In genomic region chr7:123642596-123642995, GRCm38 (mm10) we compare ENCODE assay signal across 22 mouse cellular contexts.
DNase-seq lines count a peak whose midpoint lies in the region; ATAC-seq and TF ChIP-seq lines count a peak whose summit lies in the region.
"Had no signal": no experiment of that assay in that cellular context is flagged by ENCODE, and none has a peak within 500 bp of the region (broad histone marks: within the 10 kb centered on the region; RNA-seq: fewer than 3 reads in every experiment).

No protein-coding gene starts in this region.

- no peak overlapping the region for H3K4me2 ChIP-seq in forebrain, embryonic 11.5 days (ENCODE audit: low read depth, low read length, severe bottlenecking)
- H3K4me2 ChIP-seq in forebrain, embryonic 16.5 days (ENCODE audit: low read length) = no peak overlapping the region
- no peak overlapping the region for H3K4me2 ChIP-seq in liver, embryonic 11.5 days
- H3K4me2 ChIP-seq: embryonic facial prominence, embryonic 15.5 days; heart, embryonic 12.5 days; hindbrain, embryonic 13.5 days; limb, embryonic 13.5 days; lung, embryonic 14.5 days; neural tube, embryonic 12.5 days had no signal

- no peak for TF ChIP-seq CTCF in liver, adult 2 months (IDR thresholded peaks at IDR 0.05; ENCODE audit: low read depth, low read length)

- no peaks in the 10 kb centered on the region for H3K36me3 ChIP-seq in forebrain, embryonic 11.5 days (ENCODE audit: control insufficient read depth, insufficient read depth, low read length)
- H3K36me3 ChIP-seq in forebrain, embryonic 16.5 days (ENCODE audit: control insufficient read depth, insufficient read depth) = no peaks in the 10 kb centered on the region
- H3K36me3 ChIP-seq in liver, adult 2 months (ENCODE audit: control insufficient read depth, insufficient read depth, low read length) = no peaks in the 10 kb centered on the region
- no peaks in the 10 kb centered on the region for H3K36me3 ChIP-seq in liver, embryonic 11.5 days (ENCODE audit: control insufficient read depth, insufficient read depth, low read length)
- H3K36me3 ChIP-seq: embryonic facial prominence, embryonic 15.5 days; heart, embryonic 12.5 days; hindbrain, embryonic 13.5 days; limb, embryonic 13.5 days; neural tube, embryonic 12.5 days had no signal

- no peak overlapping the region for H3K27ac ChIP-seq in forebrain, embryonic 11.5 days (ENCODE audit: low read depth, low read length)
- H3K27ac ChIP-seq in forebrain, embryonic 16.5 days (ENCODE audit: low read length) = no peak overlapping the region
- H3K27ac ChIP-seq in liver, adult 2 months (replicated peaks; ENCODE audit: insufficient read depth, low read depth, low read length) = no peak overlapping the region
- no peak overlapping the region for H3K27ac ChIP-seq in liver, embryonic 11.5 days (ENCODE audit: low read depth, low read length)
- H3K27ac ChIP-seq: embryonic facial prominence, embryonic 15.5 days; hindbrain, embryonic 13.5 days; limb, embryonic 13.5 days; liver, embryonic 14.5 days; neural tube, embryonic 12.5 days had no signal

- no peaks in the 10 kb centered on the region for H3K27me3 ChIP-seq in forebrain, embryonic 11.5 days (ENCODE audit: control insufficient read depth, insufficient read depth, low read length)
- H3K27me3 ChIP-seq in forebrain, embryonic 16.5 days (replicated peaks; ENCODE audit: control insufficient read depth, insufficient read depth, low read length) = no peaks in the 10 kb centered on the region
- H3K27me3 ChIP-seq in liver, adult 2 months (ENCODE audit: control insufficient read depth, insufficient read depth, low read length) = no peaks in the 10 kb centered on the region
- H3K27me3 ChIP-seq in liver, embryonic 11.5 days (replicated peaks; ENCODE audit: control insufficient read depth, insufficient read depth, low read length) = no peaks in the 10 kb centered on the region
- H3K27me3 ChIP-seq: embryonic facial prominence, embryonic 15.5 days; heart, embryonic 12.5 days; hindbrain, embryonic 13.5 days; limb, embryonic 13.5 days; megakaryocyte, embryonic 14.5 days; neural tube, embryonic 12.5 days had no signal

- TF ChIP-seq POLR2A in liver, adult 2 months (IDR thresholded peaks at IDR 0.05; ENCODE audit: extremely low read depth, insufficient read depth, low read length) = no peak

- no peak overlapping the region for H3K9ac ChIP-seq in forebrain, embryonic 11.5 days (ENCODE audit: low read length)
- no peak overlapping the region for H3K9ac ChIP-seq in forebrain, embryonic 16.5 days (replicated peaks; ENCODE audit: low read depth, low read length)
- no peak overlapping the region for H3K9ac ChIP-seq in liver, adult 2 months (ENCODE audit: low read depth, low read length)
- no peak overlapping the region for H3K9ac ChIP-seq in liver, embryonic 11.5 days (ENCODE audit: low read depth, low read length)
- H3K9ac ChIP-seq: embryonic facial prominence, embryonic 15.5 days; heart, embryonic 12.5 days; hindbrain, embryonic 13.5 days; limb, embryonic 13.5 days; liver, embryonic 14.5 days; lung, embryonic 14.5 days; neural tube, embryonic 12.5 days had no signal

- H3K79me2 ChIP-seq in liver, adult 2 months (ENCODE audit: control insufficient read depth, insufficient read depth, low read length) = no peaks in the 10 kb centered on the region

- no peak for DNase-seq in forebrain, embryonic 11.5 days (ENCODE audit: low spot score)
- DNase-seq in liver, adult 2 months (ENCODE audit: extremely low read depth, low read depth, low spot score) = peak; percentile 7
- DNase-seq in liver, embryonic 11.5 days (ENCODE audit: low spot score) = no peak
- DNase-seq in ES-CJ7 (ENCODE audit: low read depth, low spot score) = peak; percentile 41
- DNase-seq in ZHBTc4 (ENCODE audit: low read depth, low spot score) = peak; percentile 28
- DNase-seq in urinary bladder, postnatal 36 days (ENCODE audit: low spot score in 2 of 2) = no peak
- DNase-seq: adrenal gland, postnatal 14 days; cerebellum, adult 9-10 months; gastrocnemius, postnatal 25 days; heart, adult 18-20 months; heart, postnatal 10 days; layer of hippocampus, postnatal 36 days; lung, embryonic 14.5 days had no signal

- H3K4me3 ChIP-seq in forebrain, embryonic 11.5 days (ENCODE audit: low read depth, low read length) = no peak overlapping the region
- H3K4me3 ChIP-seq in forebrain, embryonic 16.5 days (replicated peaks; ENCODE audit: low read length) = no peak overlapping the region
- H3K4me3 ChIP-seq in liver, adult 2 months (ENCODE audit: insufficient read depth, low read depth, low read length) = no peak overlapping the region
- H3K4me3 ChIP-seq in liver, embryonic 11.5 days (ENCODE audit: low read depth, low read length) = no peak overlapping the region
- H3K4me3 ChIP-seq: embryonic facial prominence, embryonic 15.5 days; heart, embryonic 12.5 days; hindbrain, embryonic 13.5 days; limb, embryonic 13.5 days; megakaryocyte, embryonic 14.5 days; neural tube, embryonic 12.5 days had no signal

- 45% methylated on average over 4 of the region's 4 CpGs for WGBS in forebrain, embryonic 11.5 days
- 38% methylated on average over 4 of the region's 4 CpGs for WGBS in forebrain, embryonic 16.5 days
- 42% methylated on average over 4 of the region's 4 CpGs for WGBS in liver, adult 2 months
- WGBS in liver, embryonic 11.5 days = 51% methylated on average over 4 of the region's 4 CpGs

- peak; percentile 42 for ATAC-seq in forebrain, embryonic 11.5 days (replicated peaks; ENCODE audit: low FRiP score)
- ATAC-seq in forebrain, embryonic 16.5 days = no peak
- ATAC-seq in liver, embryonic 11.5 days (replicated peaks; ENCODE audit: low FRiP score) = no peak
- ATAC-seq: inflammation-experienced regulatory T-cells, adult 6 months had no signal

- H3K4me1 ChIP-seq in forebrain, embryonic 11.5 days (replicated peaks; ENCODE audit: control insufficient read depth, insufficient read depth, low read length) = 0 out of 2 replicates have a peak, but pooled peaks cover 3% of the 10 kb centered on the region
- H3K4me1 ChIP-seq in forebrain, embryonic 16.5 days (replicated peaks; ENCODE audit: control insufficient read depth, insufficient read depth, low read length) = no peaks in the 10 kb centered on the region
- peaks cover 4% of the 10 kb centered on the region; the same call in 1 of the 2 replicates for H3K4me1 ChIP-seq in liver, adult 2 months (ENCODE audit: control insufficient read depth, insufficient read depth, low read length)
- H3K4me1 ChIP-seq in liver, embryonic 11.5 days (replicated peaks; ENCODE audit: control insufficient read depth, insufficient read depth, low read length) = no peaks in the 10 kb centered on the region
- H3K4me1 ChIP-seq: embryonic facial prominence, embryonic 15.5 days; heart, embryonic 12.5 days; limb, embryonic 13.5 days; megakaryocyte, embryonic 14.5 days; neural tube, embryonic 12.5 days had no signal

- no peaks in the 10 kb centered on the region for H3K9me3 ChIP-seq in forebrain, embryonic 11.5 days (ENCODE audit: control insufficient read depth, low read length)
- H3K9me3 ChIP-seq in forebrain, embryonic 16.5 days (ENCODE audit: control insufficient read depth, low read length) = no peaks in the 10 kb centered on the region; the same call in 1 of the 2 replicates
- no peaks in the 10 kb centered on the region for H3K9me3 ChIP-seq in liver, embryonic 11.5 days (ENCODE audit: control insufficient read depth, low read length)
- H3K9me3 ChIP-seq: embryonic facial prominence, embryonic 15.5 days; heart, embryonic 12.5 days; hindbrain, embryonic 13.5 days; limb, embryonic 13.5 days; neural tube, embryonic 12.5 days had no signal

Comparison
In these comparisons a context has a peak if more than half of its experiments do, and no peak if none do; other contexts are left out.
1. DNase-seq: peak in liver, adult 2 months (single experiment), ES-CJ7 (single experiment) and ZHBTc4 (single experiment); none in forebrain, embryonic 11.5 days (single experiment), liver, embryonic 11.5 days (single experiment) and urinary bladder, postnatal 36 days (0 of 2).